In genomic region chr5:75977441-75978373, GRCm38 (mm10) we compare ENCODE assay signal across 8 mouse cellular contexts. TPM values are rescaled to one million over a fixed set of nuclear protein-coding genes. Genes with fewer than 3 reads are reported as not detected.
DNase-seq lines count a peak whose midpoint lies in the region; ATAC-seq and TF ChIP-seq lines count a peak whose summit lies in the region.

No protein-coding gene starts in this region.

- TF ChIP-seq EP300 in stomach, postnatal 0 days (optimal IDR thresholded peaks at IDR 0.05) = no peak

- peak; percentile 21 for DNase-seq in adrenal gland, postnatal 10 days
- no peak for DNase-seq in adrenal gland, adult 2 months
- peak; percentile 9 for DNase-seq in ovary, postnatal 10 days (ENCODE audit: low spot score)
- no peak for DNase-seq in ovary, adult 18-20 months (ENCODE audit: low spot score)
- DNase-seq in left cerebral cortex, postnatal 36 days (ENCODE audit: low spot score in 2 of 2) = peak; percentile 21 to 23
- DNase-seq in stomach, postnatal 0 days (ENCODE audit: low spot score) = no peak

- TF ChIP-seq CTCF in stomach, postnatal 0 days (IDR thresholded peaks at IDR 0.05; ENCODE audit: low read depth) = no peak

- H3K36me3 ChIP-seq in heart, embryonic 12.5 days = no peaks in the 10 kb centered on the region
- no peaks in the 10 kb centered on the region for H3K36me3 ChIP-seq in midbrain, embryonic 12.5 days
- H3K36me3 ChIP-seq in stomach, postnatal 0 days (ENCODE audit: control insufficient read depth, insufficient read depth, low read length) = no peaks in the 10 kb centered on the region

- peak overlapping the region; percentile 80 for H3K27ac ChIP-seq in heart, embryonic 12.5 days (ENCODE audit: poor library complexity, severe bottlenecking)
- H3K27ac ChIP-seq in midbrain, embryonic 12.5 days (replicated peaks) = 0 out of 2 replicates have a peak overlapping the region, but pooled peaks have one; percentile 35
- H3K27ac ChIP-seq in stomach, postnatal 0 days (replicated peaks) = peak overlapping the region; percentile 50; the same call in 1 of the 2 replicates

- peaks cover 17% of the 10 kb centered on the region for H3K4me1 ChIP-seq in heart, embryonic 12.5 days (replicated peaks)
- peaks cover 22% of the 10 kb centered on the region for H3K4me1 ChIP-seq in midbrain, embryonic 12.5 days
- no peaks in the 10 kb centered on the region; the same call in 1 of the 2 replicates for H3K4me1 ChIP-seq in stomach, postnatal 0 days (replicated peaks; ENCODE audit: control insufficient read depth, insufficient read depth)

- H3K4me3 ChIP-seq in heart, embryonic 12.5 days = peak overlapping the region; percentile 71
- H3K4me3 ChIP-seq in midbrain, embryonic 12.5 days = peak overlapping the region; percentile 65
- H3K4me3 ChIP-seq in stomach, postnatal 0 days (ENCODE audit: low read depth, low read length) = peak overlapping the region; percentile 64

- 0 out of 2 replicates have a peak, but pooled peaks cover 3% of the 10 kb centered on the region for H3K9me3 ChIP-seq in heart, embryonic 12.5 days (replicated peaks)
- no peaks in the 10 kb centered on the region for H3K9me3 ChIP-seq in midbrain, embryonic 12.5 days
- H3K9me3 ChIP-seq in stomach, postnatal 0 days (ENCODE audit: control insufficient read depth, low read length) = no peaks in the 10 kb centered on the region

- ATAC-seq in heart, embryonic 12.5 days (ENCODE audit: insufficient number of reproducible peaks, low FRiP score) = peak; percentile 68
- ATAC-seq in midbrain, embryonic 12.5 days (ENCODE audit: low FRiP score, low read depth) = peak; percentile 71
- ATAC-seq in stomach, postnatal 0 days (ENCODE audit: low FRiP score, low TSS enrichment) = no peak; the same call in none of the 2 replicates

- WGBS in heart, embryonic 12.5 days = 1% methylated on average over 54 of the region's 54 CpGs
- 2% methylated on average over 54 of the region's 54 CpGs for WGBS in midbrain, embryonic 12.5 days
- WGBS in stomach, postnatal 0 days = 2% methylated on average over 54 of the region's 54 CpGs

- peak overlapping the region; percentile 80 for H3K9ac ChIP-seq in heart, embryonic 12.5 days
- H3K9ac ChIP-seq in midbrain, embryonic 12.5 days (replicated peaks) = peak overlapping the region; percentile 67
- H3K9ac ChIP-seq in stomach, postnatal 0 days (ENCODE audit: low read length) = peak overlapping the region; percentile 64

- H3K27me3 ChIP-seq in heart, embryonic 12.5 days (replicated peaks) = peaks cover 15% of the 10 kb centered on the region
- peaks cover 66% of the 10 kb centered on the region for H3K27me3 ChIP-seq in midbrain, embryonic 12.5 days
- no peaks in the 10 kb centered on the region; the same call in 1 of the 2 replicates for H3K27me3 ChIP-seq in stomach, postnatal 0 days (ENCODE audit: control insufficient read depth, insufficient read depth, low read length)

- peak overlapping the region; percentile 91 for H3K4me2 ChIP-seq in heart, embryonic 12.5 days
- H3K4me2 ChIP-seq in midbrain, embryonic 12.5 days (replicated peaks) = peak overlapping the region; percentile 99
- H3K4me2 ChIP-seq in stomach, postnatal 0 days (replicated peaks; ENCODE audit: low read depth) = peak overlapping the region; percentile 90

- intact Hi-C loops in left cerebral cortex, postnatal 36 days (cut with DNase I) = no loop called here

RNA-seq across cellular contexts. Expression of gene Kdr, which starts 0.6 kb away (rescaled TPM):
- 100 to 1,000 TPM in 1 of 2 experiments, 10 to 100 TPM in 1; 93.4 to 107 TPM for total RNA-seq in adrenal gland, postnatal 10 days (2021)
- 100 to 1,000 TPM in 1 of 2 experiments, 10 to 100 TPM in 1; 52.5 to 102 TPM for total RNA-seq in adrenal gland, adult 2 months (2021)
- 19.7 and 24.5 TPM in 2 replicates for polyA plus RNA-seq in adrenal gland, adult 2 months (2012; rRNA removed)
- 48.0 and 48.6 TPM in 2 replicates for polyA plus RNA-seq in heart, embryonic 12.5 days (2016; fragmentation: Nextera tagmentation; extraction: Ambion mirVana)
- total RNA-seq in left cerebral cortex, postnatal 36 days (2021) = 1 to 10 TPM; 7.3 to 7.5 TPM
- 29.2 and 32.2 TPM in 2 replicates for polyA plus RNA-seq in midbrain, embryonic 12.5 days (2016; fragmentation: Nextera tagmentation; extraction: Ambion mirVana)
- 6.1 and 6.5 TPM in 2 replicates for polyA plus RNA-seq in stomach, postnatal 0 days (2015; fragmentation: Nextera tagmentation; extraction: Ambion mirVana)

Comparison
In these comparisons a context has a peak if more than half of its experiments do, and no peak if none do; other contexts are left out.
1. DNase-seq: peak in adrenal gland, postnatal 10 days (single experiment), ovary, postnatal 10 days (single experiment) and left cerebral cortex, postnatal 36 days (2 of 2); none in adrenal gland, adult 2 months (single experiment), ovary, adult 18-20 months (single experiment) and stomach, postnatal 0 days (single experiment).
2. Peak in every context shown above with its lines, with median percentiles within 50 percentile points of each other: H3K27ac ChIP-seq, H3K4me2 ChIP-seq, H3K4me3 ChIP-seq and H3K9ac ChIP-seq.